Mouse (Mus musculus) liver, postnatal 0 days (tissue): ENCODE data around the gene C8a.

Experiments
- CTCF ChIP-seq: sonication (generic); IDR thresholded peaks from 2 replicates; pipeline ENCODE4 v1.5.1; 2016; ENCODE audit warnings: antibody characterized with exemption, low read depth
- EP300 ChIP-seq: IDR thresholded peaks from 2 replicates; pipeline ENCODE4 v1.6.1; 2016; ENCODE audit warnings: antibody characterized with exemption, low read depth, mild to moderate bottlenecking

GRCm38 (mm10) chr4:104828939-104829338 is 47.3 kb downstream of the C8a start:
- no peak for TF ChIP-seq CTCF
- TF ChIP-seq EP300 = no peak
